Mouse (Mus musculus): ENCODE measurements at regions not wholly inside any gene's neighbourhood (a gene's known extent, or its start where the extent isn't known, plus 50 kb on each side); places are given as distances from the start of the nearest gene placed in this dataset.

- no peak overlapping the region for H3K27ac ChIP-seq (ENCODE audit: insufficient read depth, low read depth, low read length, poor library complexity, severe bottlenecking)
- H3K4me1 ChIP-seq (ENCODE audit: control insufficient read depth in 2 of 2, insufficient read depth in 2 of 2, low read length in 2 of 2, poor library complexity in 1 of 2) = no peaks in the 10 kb centered on the region
- no peak for TF ChIP-seq HCFC1 (IDR thresholded peaks at IDR 0.05; ENCODE audit: borderline replicate concordance, insufficient read depth, low read length)
- TF ChIP-seq CHD2 (IDR thresholded peaks at IDR 0.05; ENCODE audit: low read depth, low read length) = no peak
- no peak for TF ChIP-seq MAFK (IDR thresholded peaks at IDR 0.05; ENCODE audit: insufficient read depth, low read depth, low read length)
- TF ChIP-seq ZNF384 (IDR thresholded peaks at IDR 0.05; ENCODE audit: low read depth, low read length) = no peak
- no peak for TF ChIP-seq ZC3H11A (IDR thresholded peaks at IDR 0.05; ENCODE audit: borderline replicate concordance, low read depth, low read length)
- no peak for DNase-seq (ENCODE audit: low read depth, low spot score)
- in situ Hi-C loops (cut with MboI; ENCODE audit: low sequenced_read_pairs in 2 of 2, unreplicated experiment in 2 of 2) = loop anchor here in 1 of 2 experiments (25.0 kb wide), 1 partner anchor 474 kb away; no protein-coding TSS in a partner anchor
- no peak overlapping the region for H3K4me3 ChIP-seq (ENCODE audit: insufficient read depth in 1 of 2, low read depth in 1 of 2, low read length in 2 of 2, poor library complexity in 1 of 2, severe bottlenecking in 1 of 2)
- no peak overlapping the region for H3K9ac ChIP-seq (ENCODE audit: insufficient read depth, low read depth, low read length, poor library complexity, severe bottlenecking)
- no peaks in the 10 kb centered on the region for H3K36me3 ChIP-seq (ENCODE audit: control insufficient read depth, insufficient read depth, low read length, poor library complexity, severe bottlenecking)
- H3K9me3 ChIP-seq (ENCODE audit: control insufficient read depth, insufficient read depth, low read depth, low read length) = no peaks in the 10 kb centered on the region
Observed at GRCm38 (mm10) chr3:102337881-102338280, 131.8 kb upstream of the Ngf start.

GRCm38 (mm10) chr3:102336184-102336583, 131.7 kb upstream of the Vangl1 start:
- Histone ChIP-seq H3K36me3 (ENCODE audit: control insufficient read depth, insufficient read depth, low read length, poor library complexity, severe bottlenecking) (no peaks in the 10 kb centered on the region), H3K27ac (ENCODE audit: insufficient read depth, low read depth, low read length, poor library complexity, severe bottlenecking) (no peak overlapping the region), H3K4me3 (ENCODE audit: insufficient read depth in 1 of 2, low read depth in 1 of 2, low read length in 2 of 2, poor library complexity in 1 of 2, severe bottlenecking in 1 of 2) (no peak overlapping the region), H3K9ac (ENCODE audit: insufficient read depth, low read depth, low read length, poor library complexity, severe bottlenecking) (no peak overlapping the region), H3K9me3 (ENCODE audit: control insufficient read depth, insufficient read depth, low read depth, low read length) (no peaks in the 10 kb centered on the region), H3K4me1 (ENCODE audit: control insufficient read depth in 2 of 2, insufficient read depth in 2 of 2, low read length in 2 of 2, poor library complexity in 1 of 2) (no peaks in the 10 kb centered on the region)
- in situ Hi-C loops (cut with MboI; ENCODE audit: low sequenced_read_pairs in 2 of 2, unreplicated experiment in 2 of 2) = loop anchor here in 1 of 2 experiments (25.0 kb wide), 1 partner anchor 476 kb away; no protein-coding TSS in a partner anchor
- DNase-seq (ENCODE audit: low read depth, low spot score) = no peak
- TF ChIP-seq CHD2 (IDR thresholded peaks at IDR 0.05; ENCODE audit: low read depth, low read length) (no peak), ZC3H11A (IDR thresholded peaks at IDR 0.05; ENCODE audit: borderline replicate concordance, low read depth, low read length) (no peak), ZNF384 (IDR thresholded peaks at IDR 0.05; ENCODE audit: low read depth, low read length) (no peak), MAFK (IDR thresholded peaks at IDR 0.05; ENCODE audit: insufficient read depth, low read depth, low read length) (no peak), HCFC1 (IDR thresholded peaks at IDR 0.05; ENCODE audit: borderline replicate concordance, insufficient read depth, low read length) (no peak)

- no peaks in the 10 kb centered on the region for H3K4me1 ChIP-seq (ENCODE audit: control insufficient read depth in 2 of 2, insufficient read depth in 2 of 2, low read length in 2 of 2, poor library complexity in 1 of 2)
- H3K9ac ChIP-seq (ENCODE audit: insufficient read depth, low read depth, low read length, poor library complexity, severe bottlenecking) = no peak overlapping the region
- DNase-seq (ENCODE audit: low read depth, low spot score) = peak; percentile 40
- no peaks in the 10 kb centered on the region for H3K36me3 ChIP-seq (ENCODE audit: control insufficient read depth, insufficient read depth, low read length, poor library complexity, severe bottlenecking)
- no peak for TF ChIP-seq CHD2 (IDR thresholded peaks at IDR 0.05; ENCODE audit: low read depth, low read length)
- peak; percentile 79 for TF ChIP-seq ZC3H11A (IDR thresholded peaks at IDR 0.05; ENCODE audit: borderline replicate concordance, low read depth, low read length)
- no peak overlapping the region for H3K27ac ChIP-seq (ENCODE audit: insufficient read depth, low read depth, low read length, poor library complexity, severe bottlenecking)
- no peaks in the 10 kb centered on the region for H3K9me3 ChIP-seq (ENCODE audit: control insufficient read depth, insufficient read depth, low read depth, low read length)
- in situ Hi-C loops (cut with MboI; ENCODE audit: low sequenced_read_pairs in 2 of 2, unreplicated experiment in 2 of 2) = loop anchor here in 1 of 2 experiments (25.0 kb wide), 1 partner anchor 477 kb away; no protein-coding TSS in a partner anchor
- no peak overlapping the region for H3K4me3 ChIP-seq (ENCODE audit: insufficient read depth in 1 of 2, low read depth in 1 of 2, low read length in 2 of 2, poor library complexity in 1 of 2, severe bottlenecking in 1 of 2)
Observed at GRCm38 (mm10) chr3:102335146-102335545, 130.7 kb upstream of the Vangl1 start.

- TF ChIP-seq ZC3H11A (IDR thresholded peaks at IDR 0.05; ENCODE audit: borderline replicate concordance, low read depth, low read length) (no peak), CHD2 (IDR thresholded peaks at IDR 0.05; ENCODE audit: low read depth, low read length) (no peak), MAFK (IDR thresholded peaks at IDR 0.05; ENCODE audit: insufficient read depth, low read depth, low read length) (no peak), ZNF384 (IDR thresholded peaks at IDR 0.05; ENCODE audit: low read depth, low read length) (no peak), HCFC1 (IDR thresholded peaks at IDR 0.05; ENCODE audit: borderline replicate concordance, insufficient read depth, low read length) (no peak)
- no peak for DNase-seq (ENCODE audit: low read depth, low spot score)
- H3K9ac ChIP-seq (ENCODE audit: insufficient read depth, low read depth, low read length, poor library complexity, severe bottlenecking) = no peak overlapping the region
- no peaks in the 10 kb centered on the region for H3K4me1 ChIP-seq (ENCODE audit: control insufficient read depth in 2 of 2, insufficient read depth in 2 of 2, low read length in 2 of 2, poor library complexity in 1 of 2)
- no peaks in the 10 kb centered on the region for H3K9me3 ChIP-seq (ENCODE audit: control insufficient read depth, insufficient read depth, low read depth, low read length)
- no peaks in the 10 kb centered on the region for H3K36me3 ChIP-seq (ENCODE audit: control insufficient read depth, insufficient read depth, low read length, poor library complexity, severe bottlenecking)
- no peak overlapping the region for H3K27ac ChIP-seq (ENCODE audit: insufficient read depth, low read depth, low read length, poor library complexity, severe bottlenecking)
- H3K4me3 ChIP-seq (ENCODE audit: insufficient read depth in 1 of 2, low read depth in 1 of 2, low read length in 2 of 2, poor library complexity in 1 of 2, severe bottlenecking in 1 of 2) = no peak overlapping the region
- in situ Hi-C loops (cut with MboI; ENCODE audit: low sequenced_read_pairs in 2 of 2, unreplicated experiment in 2 of 2) = loop anchor here in 1 of 2 experiments (25.0 kb wide), 1 partner anchor 480 kb away; no protein-coding TSS in a partner anchor
Observed at GRCm38 (mm10) chr3:102332221-102332620, 127.7 kb upstream of the Vangl1 start.

- H3K4me1 ChIP-seq (ENCODE audit: control insufficient read depth in 2 of 2, insufficient read depth in 2 of 2, low read length in 2 of 2, poor library complexity in 1 of 2) = no peaks in the 10 kb centered on the region
- in situ Hi-C loops (cut with MboI; ENCODE audit: low sequenced_read_pairs in 2 of 2, unreplicated experiment in 2 of 2) = no loop called here
- H3K9ac ChIP-seq (ENCODE audit: insufficient read depth, low read depth, low read length, poor library complexity, severe bottlenecking) = no peak overlapping the region
- H3K4me3 ChIP-seq (ENCODE audit: insufficient read depth in 1 of 2, low read depth in 1 of 2, low read length in 2 of 2, poor library complexity in 1 of 2, severe bottlenecking in 1 of 2) = no peak overlapping the region
- no peaks in the 10 kb centered on the region for H3K36me3 ChIP-seq (ENCODE audit: control insufficient read depth, insufficient read depth, low read length, poor library complexity, severe bottlenecking)
- DNase-seq (ENCODE audit: low read depth, low spot score) = no peak
- TF ChIP-seq CHD2 (IDR thresholded peaks at IDR 0.05; ENCODE audit: low read depth, low read length) (no peak), ZC3H11A (IDR thresholded peaks at IDR 0.05; ENCODE audit: borderline replicate concordance, low read depth, low read length) (no peak), HCFC1 (IDR thresholded peaks at IDR 0.05; ENCODE audit: borderline replicate concordance, insufficient read depth, low read length) (no peak), MAFK (IDR thresholded peaks at IDR 0.05; ENCODE audit: insufficient read depth, low read depth, low read length) (no peak), ZNF384 (IDR thresholded peaks at IDR 0.05; ENCODE audit: low read depth, low read length) (no peak)
- no peaks in the 10 kb centered on the region for H3K9me3 ChIP-seq (ENCODE audit: control insufficient read depth, insufficient read depth, low read depth, low read length)
- H3K27ac ChIP-seq (ENCODE audit: insufficient read depth, low read depth, low read length, poor library complexity, severe bottlenecking) = no peak overlapping the region
Observed at GRCm38 (mm10) chr3:102319331-102319730, 114.8 kb upstream of the Vangl1 start.

Measured in ES-E14 (cell line).